Mouse (Mus musculus): Measurements from ENCODE around the gene Sh3bp1.

DNA sequence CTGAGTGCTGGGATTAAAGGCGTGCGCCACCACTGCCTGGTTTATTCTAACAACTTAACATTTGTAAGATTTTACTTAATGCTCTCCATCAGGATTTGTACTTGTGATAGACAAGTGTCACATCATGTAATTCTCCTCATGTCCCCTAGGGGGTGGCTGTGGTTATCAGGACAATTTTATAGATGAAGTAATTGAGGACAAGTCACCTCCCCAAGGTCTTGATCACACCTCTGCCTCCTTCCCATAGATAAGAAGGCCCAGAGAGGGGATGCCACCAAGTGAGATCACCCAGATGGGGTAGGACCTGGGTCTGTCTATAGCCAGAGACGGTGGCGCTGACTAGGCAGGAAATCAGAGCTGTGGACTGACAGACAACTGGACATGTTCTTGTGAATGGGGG lies 56.8 kb downstream of the Sh3bp1 start:
- no peak for TF ChIP-seq CTCF (IDR thresholded peaks at IDR 0.05; ENCODE audit: extremely low read depth, insufficient read depth, low read length)
- TF ChIP-seq POLR2A (IDR thresholded peaks at IDR 0.05; ENCODE audit: extremely low read depth, insufficient read depth, low read length), result no peak
